Mouse (Mus musculus) C2C12 (cell line): Measurements from ENCODE around the gene Stat1. TPM values are rescaled to one million over a fixed set of nuclear protein-coding genes. Genes with fewer than 3 reads are reported as not detected.

ENCODE experiments used
- H3K27me3 ChIP-seq: one replicate; pipeline ENCODE4 v1.6.1; 2011; ENCODE audit not compliant: control insufficient read depth, insufficient read depth, insufficient read length
- H3K36me3 ChIP-seq: one replicate; pipeline ENCODE4 v1.6.1; 2011; ENCODE audit not compliant: control insufficient read depth, insufficient read depth
- H3K4me3 ChIP-seq: one replicate; pipeline ENCODE4 v1.5.1; 2011; ENCODE audit warnings: mild to moderate bottlenecking, control low read depth; ENCODE audit not compliant: poor library complexity, insufficient read depth, severe bottlenecking
- H3K79me2 ChIP-seq: one replicate; pipeline ENCODE4 v1.6.1; 2011; ENCODE audit not compliant: control insufficient read depth, insufficient read depth
- H3K79me3 ChIP-seq: one replicate; pipeline ENCODE4 v1.6.1; 2011; ENCODE audit warnings: low read depth, control low read depth
- H3ac ChIP-seq: one replicate; pipeline ENCODE3; 2011; ENCODE audit warnings: low read depth; ENCODE audit not compliant: control insufficient read depth, insufficient read length
- CEBPB ChIP-seq: IDR thresholded peaks from one replicate; pipeline ENCODE4 v1.6.1; 2011; ENCODE audit warnings: low read depth, mild to moderate bottlenecking, control low read depth, moderate library complexity
- CTCF ChIP-seq: IDR thresholded peaks from one replicate; pipeline ENCODE4 v1.5.1; 2011; ENCODE audit not compliant: control insufficient read depth, insufficient read depth, insufficient read length
- FOSL1 ChIP-seq: IDR thresholded peaks from one replicate; pipeline ENCODE4 v1.8.0; 2011; ENCODE audit warnings: mild to moderate bottlenecking, low read length; ENCODE audit not compliant: poor library complexity, insufficient read depth, severe bottlenecking
- MAX ChIP-seq: IDR thresholded peaks from one replicate; pipeline ENCODE4 v1.6.1; 2011; ENCODE audit warnings: mild to moderate bottlenecking, control low read depth
- MYOD1 ChIP-seq: IDR thresholded peaks from one replicate; pipeline ENCODE4 v1.6.1; 2011; ENCODE audit warnings: low read depth; ENCODE audit not compliant: control insufficient read depth, insufficient read length
- MYOG ChIP-seq: IDR thresholded peaks from one replicate; pipeline ENCODE4 v1.6.1; 2011; ENCODE audit not compliant: control insufficient read depth, insufficient read length; ENCODE audit errors: extremely low read depth
- USF1 ChIP-seq: IDR thresholded peaks from one replicate; pipeline ENCODE4 v1.6.1; 2011; ENCODE audit warnings: low read depth, mild to moderate bottlenecking, control low read depth, moderate library complexity
- polyA plus RNA-seq: library from polyadenylated mRNA; unstranded; fragments of >200 nt; fragmentation: generic; extraction: Trizol; gene quantifications from one replicate; pipeline ENCODE4 v1.2.1, GENCODE M21; 2012; ENCODE audit warnings: missing spikeins

The Stat1 gene
- polyA plus RNA-seq, 1 experiment = 8.3 TPM

DNA sequence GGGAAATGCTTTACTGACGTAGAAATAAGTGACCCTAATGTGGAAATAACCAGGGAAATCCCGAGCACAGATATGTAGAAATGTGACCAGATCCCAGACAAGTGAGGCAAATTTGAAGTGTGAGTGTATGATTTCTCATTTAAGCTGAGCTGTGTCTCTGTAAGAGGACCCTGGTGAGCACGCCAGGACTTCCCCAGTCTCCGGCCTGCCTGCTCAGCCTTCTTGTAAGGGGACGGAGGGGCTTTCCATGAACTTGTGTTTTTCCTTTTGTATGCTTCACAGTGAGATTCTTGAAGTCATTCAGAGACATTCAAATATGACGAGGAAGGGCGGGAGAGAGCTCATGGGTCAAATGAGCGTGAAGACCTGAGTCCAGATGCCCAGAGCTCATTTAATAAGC, 14.0 kb downstream of the Stat1 start:
- Histone ChIP-seq H3K4me3 (no peak overlapping the region), H3K79me2 (no peaks in the 10 kb centered on the region), H3ac (no peak overlapping the region), H3K79me3 (no peaks in the 10 kb centered on the region), H3K36me3 (peaks cover 21% of the 10 kb centered on the region), H3K27me3 (no peaks in the 10 kb centered on the region)
- TF ChIP-seq CTCF (no peak), FOSL1 (no peak)

GRCm38 (mm10) chr1:52137292-52137691, 18.1 kb downstream of the Stat1 start:
- Histone ChIP-seq H3ac (no peak overlapping the region), H3K79me3 (no peaks in the 10 kb centered on the region), H3K36me3 (peaks cover 22% of the 10 kb centered on the region), H3K4me3 (no peak overlapping the region), H3K79me2 (no peaks in the 10 kb centered on the region), H3K27me3 (no peaks in the 10 kb centered on the region)
- TF ChIP-seq FOSL1 (no peak), MYOG (no peak), USF1 (no peak), CTCF (no peak)

- Histone ChIP-seq H3ac (no peak overlapping the region), H3K36me3 (peaks cover 15% of the 10 kb centered on the region), H3K4me3 (no peak overlapping the region), H3K79me3 (no peaks in the 10 kb centered on the region), H3K79me2 (no peaks in the 10 kb centered on the region), H3K27me3 (no peaks in the 10 kb centered on the region)
- TF ChIP-seq CTCF (no peak), FOSL1 (no peak), CEBPB (no peak), MYOD1 (no peak), MYOG (no peak), MAX (no peak), USF1 (no peak)
These were observed 21.3 kb downstream of the Stat1 start for GRCm38 (mm10) chr1:52140534-52140933.

DNA sequence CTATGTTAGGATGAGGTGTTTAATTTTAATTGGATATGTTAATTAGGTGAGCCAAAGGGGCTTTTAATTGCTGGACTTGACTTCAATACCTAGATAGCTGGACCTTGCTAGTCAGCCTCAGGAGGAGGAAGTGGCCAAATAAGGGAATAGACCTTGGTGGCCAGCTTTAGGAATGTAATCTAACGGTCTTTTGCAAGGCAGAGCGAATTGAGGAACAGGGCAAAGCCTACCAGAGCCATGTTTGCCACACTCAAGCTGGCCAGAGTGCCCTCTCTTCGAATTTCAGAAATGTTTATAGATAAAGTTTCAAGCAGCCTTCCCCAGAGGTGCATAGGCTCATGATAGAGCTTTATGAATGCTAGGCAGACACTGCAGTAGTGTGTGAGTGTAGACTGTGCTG, 22.2 kb downstream of the Stat1 start:
- H3K36me3 ChIP-seq = peaks cover 12% of the 10 kb centered on the region
- TF ChIP-seq MYOG (no peak), MYOD1 (no peak), CEBPB (no peak), USF1 (no peak), FOSL1 (no peak)
- H3K79me2 ChIP-seq = no peaks in the 10 kb centered on the region

GRCm38 (mm10) chr1:52142117-52142516, 22.9 kb downstream of the Stat1 start:
- Histone ChIP-seq H3K4me3 (no peak overlapping the region), H3K27me3 (no peaks in the 10 kb centered on the region), H3K79me3 (no peaks in the 10 kb centered on the region), H3ac (no peak overlapping the region), H3K79me2 (no peaks in the 10 kb centered on the region), H3K36me3 (peaks cover 12% of the 10 kb centered on the region)
- no peak for TF ChIP-seq CTCF
- no peak for TF ChIP-seq USF1
- TF ChIP-seq MYOD1 = no peak
- no peak for TF ChIP-seq MAX
- TF ChIP-seq CEBPB = no peak

More for the DNA sequence above, 22.2 kb downstream of the Stat1 start:
- Histone ChIP-seq H3ac (no peak overlapping the region), H3K79me3 (no peaks in the 10 kb centered on the region), H3K4me3 (no peak overlapping the region), H3K27me3 (no peaks in the 10 kb centered on the region)

- no peak for TF ChIP-seq MYOD1
- no peak for TF ChIP-seq MYOG
- TF ChIP-seq CTCF = no peak
- TF ChIP-seq CEBPB = no peak
- TF ChIP-seq FOSL1 = no peak
- no peak for TF ChIP-seq MAX
- TF ChIP-seq USF1 = no peak
- no peaks in the 10 kb centered on the region for H3K79me3 ChIP-seq
- H3ac ChIP-seq = no peak overlapping the region
- H3K79me2 ChIP-seq = no peaks in the 10 kb centered on the region
- peaks cover 11% of the 10 kb centered on the region for H3K36me3 ChIP-seq
- H3K27me3 ChIP-seq = no peaks in the 10 kb centered on the region
- H3K4me3 ChIP-seq = no peak overlapping the region
These were observed 24.0 kb downstream of the Stat1 start for GRCm38 (mm10) chr1:52143191-52143590.
